Mouse (Mus musculus) granulocyte monocyte progenitor cell, adult 5-6 weeks (primary cell): ENCODE results near the gene Gstp2. TPM values are rescaled to one million over a fixed set of nuclear protein-coding genes. Genes with fewer than 3 reads are reported as not detected.

Experiments used
- ATAC-seq: replicated peaks from 2 replicates; pipeline ENCODE4 v1.8.0; 2016; ENCODE audit warnings: mild to moderate bottlenecking, moderate TSS enrichment, inconsistent platforms; ENCODE audit not compliant: poor library complexity, severe bottlenecking
- total RNA-seq, 2 experiments: library from RNA; stranded (forward) in 1 of 2; stranded (reverse) in 1 of 2; fragments of 200-712, 200-1000 nt in 1 of 2; fragments of >200 nt in 1 of 2; fragmentation: Nextera tagmentation in 1 of 2; gene quantifications; 2 replicates each; pipeline ENCODE4 v1.2.3; 2014 to 2017

Gstp2 gene
- total RNA-seq, 2 experiments from 2014 or later, result 4.3 TPM; not detected in 1

DNA sequence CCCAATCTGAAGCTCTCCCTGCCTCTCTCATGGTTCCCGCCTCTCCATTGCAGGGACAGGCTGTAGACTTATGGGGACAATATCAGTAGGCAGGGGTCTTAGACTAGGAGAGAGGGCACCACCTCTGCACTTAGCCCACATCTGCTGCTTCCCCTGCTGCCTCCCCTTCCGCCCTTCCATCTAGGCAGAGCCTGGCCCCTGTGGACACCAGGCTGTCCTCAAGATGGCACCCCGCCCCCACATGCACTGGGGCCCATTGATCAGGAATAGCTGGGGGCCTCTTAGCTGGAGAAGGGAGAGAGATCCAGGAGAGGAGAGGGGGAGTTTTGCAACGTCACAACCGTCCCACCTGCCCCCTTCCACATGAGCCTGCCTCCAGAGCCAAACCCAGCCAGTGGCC is 53.4 kb downstream of the Gstp2 start, which contains the start of gene Tbx10:
Gene Tbx10, plus strand, starts transcription at position 337 of the 400 bp plus-strand sequence.
- no peak for ATAC-seq

DNA sequence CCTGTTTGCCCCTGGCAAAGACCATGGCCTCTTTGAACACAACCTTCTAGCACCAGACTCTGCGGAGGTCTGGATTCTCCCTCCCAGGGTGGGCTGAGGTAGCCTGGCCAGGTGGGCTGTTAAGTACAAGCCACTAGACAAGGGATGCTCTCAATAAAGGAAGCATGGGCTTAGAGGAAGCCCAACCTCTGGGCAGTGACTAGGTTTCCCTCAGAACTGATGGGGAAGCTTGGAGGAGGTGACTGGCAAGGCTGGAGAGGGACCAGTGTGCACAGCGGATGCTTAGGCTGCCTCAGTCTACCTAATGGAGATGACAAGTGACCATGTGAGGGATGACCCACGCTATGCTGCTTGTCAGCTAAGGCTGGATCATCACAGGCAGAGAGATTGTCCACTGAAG is 53.9 kb downstream of the Gstp2 start:
- no peak for ATAC-seq

DNA sequence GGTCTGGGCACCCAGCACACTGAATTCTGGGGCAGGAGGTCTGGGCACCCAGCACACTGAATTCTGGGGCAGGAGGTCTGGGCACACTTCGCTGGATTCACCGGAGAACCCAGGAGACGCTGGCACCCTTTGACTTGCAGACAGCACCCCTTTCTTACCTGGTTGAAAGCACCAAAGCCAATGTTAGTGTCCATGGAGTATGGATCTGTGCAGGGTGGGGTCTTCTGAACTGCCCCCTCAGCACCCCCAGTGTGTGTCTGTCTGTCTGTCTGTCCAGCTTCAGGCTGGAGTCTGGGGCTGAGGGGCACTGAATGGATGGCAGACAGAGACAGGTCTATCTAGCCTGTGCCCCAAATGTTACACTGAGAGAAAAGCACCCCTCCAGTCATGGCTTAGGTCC is 54.3 kb downstream of the Gstp2 start:
- no peak for ATAC-seq

DNA sequence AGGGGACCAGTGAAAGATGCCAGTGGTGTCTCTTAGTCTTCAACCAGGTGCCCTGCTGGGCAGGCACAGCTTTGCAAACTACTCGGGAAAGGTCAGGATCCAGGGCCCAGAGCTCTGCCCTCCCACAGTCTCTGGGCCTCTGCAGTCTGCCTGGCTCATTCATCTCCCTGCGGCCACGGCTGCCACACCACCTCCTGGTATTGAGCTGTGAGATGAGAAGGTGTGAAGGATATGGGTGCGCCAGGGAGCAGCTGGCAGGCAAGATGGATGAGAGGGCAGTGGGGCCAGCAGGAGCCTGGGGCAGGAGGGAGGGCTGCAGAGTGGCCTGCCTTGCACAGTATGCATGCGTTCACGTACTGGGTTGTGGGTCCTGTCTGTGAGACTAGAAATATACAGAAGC is 55.0 kb downstream of the Gstp2 start:
- no peak for ATAC-seq

Other genes starting within 250 kb of the Gstp2 start
Only the 30 nearest of the 33 such genes appear.
- 165 and 253 TPM in 2 replicates for gene Tcirg1, start 138.9 kb downstream of the Gstp2 start, total RNA-seq (2014; fragmentation: Nextera tagmentation)
- gene Tcirg1, start 138.9 kb downstream of the Gstp2 start, total RNA-seq (2017), result 159 and 178 TPM in 2 replicates
- 157 and 158 TPM in 2 replicates for gene Ndufs8, start 133.2 kb downstream of the Gstp2 start, total RNA-seq (2014; fragmentation: Nextera tagmentation)
- gene Ndufs8, start 133.2 kb downstream of the Gstp2 start, total RNA-seq (2017), result 89.0 and 91.9 TPM in 2 replicates
- gene Aldh3b1, start 116.2 kb downstream of the Gstp2 start, total RNA-seq (2014; fragmentation: Nextera tagmentation), result 5.9 and 8.4 TPM in 2 replicates
- 8.4 and 14.1 TPM in 2 replicates for gene Aldh3b1, start 116.2 kb downstream of the Gstp2 start, total RNA-seq (2017)
- 162 and 191 TPM in 2 replicates for gene Unc93b1, start 110.8 kb downstream of the Gstp2 start, total RNA-seq (2014; fragmentation: Nextera tagmentation)
- gene Unc93b1, start 110.8 kb downstream of the Gstp2 start, total RNA-seq (2017), result 205 and 220 TPM in 2 replicates
- gene Aldh3b3, start 87.4 kb downstream of the Gstp2 start, total RNA-seq (2014; fragmentation: Nextera tagmentation), result not detected in 2 replicates
- gene Aldh3b3, start 87.4 kb downstream of the Gstp2 start, total RNA-seq (2017), result not detected in 2 replicates
- gene Aldh3b2, start 73.7 kb downstream of the Gstp2 start, total RNA-seq (2014; fragmentation: Nextera tagmentation), result not detected in 2 replicates
- 0.09 TPM in 1 of 2 replicates, not detected in the other for gene Aldh3b2, start 73.7 kb downstream of the Gstp2 start, total RNA-seq (2017)
- gene Acy3, start 59.5 kb downstream of the Gstp2 start, total RNA-seq (2014; fragmentation: Nextera tagmentation), result 4.1 and 6.4 TPM in 2 replicates
- gene Acy3, start 59.5 kb downstream of the Gstp2 start, total RNA-seq (2017), result 0.73 and 4.0 TPM in 2 replicates
- gene Tbx10, start 53.3 kb downstream of the Gstp2 start, total RNA-seq (2014; fragmentation: Nextera tagmentation), result not detected in 2 replicates
- not detected in 2 replicates for gene Tbx10, start 53.3 kb downstream of the Gstp2 start, total RNA-seq (2017)
- 9.7 and 16.3 TPM in 2 replicates for gene Nudt8, start 45.4 kb downstream of the Gstp2 start, total RNA-seq (2014; fragmentation: Nextera tagmentation)
- gene Nudt8, start 45.4 kb downstream of the Gstp2 start, total RNA-seq (2017), result 4.4 and 10.5 TPM in 2 replicates
- gene Gm49405, start 45.4 kb downstream of the Gstp2 start, total RNA-seq (2014; fragmentation: Nextera tagmentation), result 0.30 and 3.0 TPM in 2 replicates
- 1.2 and 1.3 TPM in 2 replicates for gene Gm49405, start 45.4 kb downstream of the Gstp2 start, total RNA-seq (2017)
- 3.0 and 7.0 TPM in 2 replicates for gene Doc2g, start 42.7 kb downstream of the Gstp2 start, total RNA-seq (2014; fragmentation: Nextera tagmentation)
- 0.46 and 2.9 TPM in 2 replicates for gene Doc2g, start 42.7 kb downstream of the Gstp2 start, total RNA-seq (2017)
- 93.8 and 132 TPM in 2 replicates for gene Ndufv1, start 33.2 kb downstream of the Gstp2 start, total RNA-seq (2014; fragmentation: Nextera tagmentation)
- 222 and 241 TPM in 2 replicates for gene Ndufv1, start 33.2 kb downstream of the Gstp2 start, total RNA-seq (2017)
- 235 and 335 TPM in 2 replicates for gene Gstp1, start 8.0 kb downstream of the Gstp2 start, total RNA-seq (2014; fragmentation: Nextera tagmentation)
- gene Gstp1, start 8.0 kb downstream of the Gstp2 start, total RNA-seq (2017), result 84.1 and 120 TPM in 2 replicates
- not detected in 2 replicates for gene Gstp3, start 13.5 kb upstream of the Gstp2 start, total RNA-seq (2014; fragmentation: Nextera tagmentation)
- 0.65 TPM in 1 of 2 replicates, not detected in the other for gene Gstp3, start 13.5 kb upstream of the Gstp2 start, total RNA-seq (2017)
- not detected in 2 replicates for gene Cabp2, start 35.6 kb upstream of the Gstp2 start, total RNA-seq (2014; fragmentation: Nextera tagmentation)
- gene Cabp2, start 35.6 kb upstream of the Gstp2 start, total RNA-seq (2017), result not detected in 2 replicates
- 119 and 155 TPM in 2 replicates for gene Cdk2ap2, start 51.2 kb upstream of the Gstp2 start, total RNA-seq (2014; fragmentation: Nextera tagmentation)
- gene Cdk2ap2, start 51.2 kb upstream of the Gstp2 start, total RNA-seq (2017), result 33.7 and 36.5 TPM in 2 replicates
- gene Pitpnm1, start 54.0 kb upstream of the Gstp2 start, total RNA-seq (2014; fragmentation: Nextera tagmentation), result 11.3 and 16.8 TPM in 2 replicates
- 4.5 and 24.3 TPM in 2 replicates for gene Pitpnm1, start 54.0 kb upstream of the Gstp2 start, total RNA-seq (2017)
- gene Aip, start 79.8 kb upstream of the Gstp2 start, total RNA-seq (2014; fragmentation: Nextera tagmentation), result 19.6 and 60.2 TPM in 2 replicates
- gene Aip, start 79.8 kb upstream of the Gstp2 start, total RNA-seq (2017), result 31.3 and 38.6 TPM in 2 replicates
- not detected in 2 replicates for gene Gpr152, start 93.8 kb upstream of the Gstp2 start, total RNA-seq (2014; fragmentation: Nextera tagmentation)
- not detected in 2 replicates for gene Gpr152, start 93.8 kb upstream of the Gstp2 start, total RNA-seq (2017)
- not detected in 2 replicates for gene Cabp4, start 98.0 kb upstream of the Gstp2 start, total RNA-seq (2014; fragmentation: Nextera tagmentation)
- gene Cabp4, start 98.0 kb upstream of the Gstp2 start, total RNA-seq (2017), result not detected in 2 replicates
- gene Coro1b, start 102.6 kb upstream of the Gstp2 start, total RNA-seq (2014; fragmentation: Nextera tagmentation), result 143 and 234 TPM in 2 replicates
- gene Coro1b, start 102.6 kb upstream of the Gstp2 start, total RNA-seq (2017), result 71.3 and 73.2 TPM in 2 replicates
- gene Ptprcap, start 107.6 kb upstream of the Gstp2 start, total RNA-seq (2014; fragmentation: Nextera tagmentation), result 40.8 and 53.6 TPM in 2 replicates
- 64.9 and 84.1 TPM in 2 replicates for gene Ptprcap, start 107.6 kb upstream of the Gstp2 start, total RNA-seq (2017)
- gene Rps6kb2, start 117.3 kb upstream of the Gstp2 start, total RNA-seq (2014; fragmentation: Nextera tagmentation), result 42.5 and 45.6 TPM in 2 replicates
- 21.0 and 31.6 TPM in 2 replicates for gene Rps6kb2, start 117.3 kb upstream of the Gstp2 start, total RNA-seq (2017)
- 0.58 and 5.7 TPM in 2 replicates for gene Carns1, start 129.5 kb upstream of the Gstp2 start, total RNA-seq (2014; fragmentation: Nextera tagmentation)
- 1.1 and 2.9 TPM in 2 replicates for gene Carns1, start 129.5 kb upstream of the Gstp2 start, total RNA-seq (2017)
- 41.1 and 50.1 TPM in 2 replicates for gene Tbc1d10c, start 145.3 kb upstream of the Gstp2 start, total RNA-seq (2014; fragmentation: Nextera tagmentation)
- 11.3 and 18.4 TPM in 2 replicates for gene Tbc1d10c, start 145.3 kb upstream of the Gstp2 start, total RNA-seq (2017)
- gene Ppp1ca, start 146.0 kb upstream of the Gstp2 start, total RNA-seq (2014; fragmentation: Nextera tagmentation), result 406 and 527 TPM in 2 replicates
- gene Ppp1ca, start 146.0 kb upstream of the Gstp2 start, total RNA-seq (2017), result 494 and 518 TPM in 2 replicates
- 27.8 and 41.3 TPM in 2 replicates for gene Rad9a, start 155.6 kb upstream of the Gstp2 start, total RNA-seq (2014; fragmentation: Nextera tagmentation)
- 16.0 and 16.3 TPM in 2 replicates for gene Rad9a, start 155.6 kb upstream of the Gstp2 start, total RNA-seq (2017)
- 6.8 and 7.4 TPM in 2 replicates for gene Clcf1, start 168.2 kb upstream of the Gstp2 start, total RNA-seq (2014; fragmentation: Nextera tagmentation)
- 0.67 and 1.8 TPM in 2 replicates for gene Clcf1, start 168.2 kb upstream of the Gstp2 start, total RNA-seq (2017)
- not detected in 2 replicates for gene AC109138.7, start 168.3 kb upstream of the Gstp2 start, total RNA-seq (2014; fragmentation: Nextera tagmentation)
- not detected in 2 replicates for gene AC109138.7, start 168.3 kb upstream of the Gstp2 start, total RNA-seq (2017)
- gene Pold4, start 185.9 kb upstream of the Gstp2 start, total RNA-seq (2014; fragmentation: Nextera tagmentation), result 68.6 and 117 TPM in 2 replicates
- gene Pold4, start 185.9 kb upstream of the Gstp2 start, total RNA-seq (2017), result 69.5 and 92.0 TPM in 2 replicates